Mouse (Mus musculus): ENCODE measurements around the gene Ppp1r3g. TPM values are rescaled to one million over a fixed set of nuclear protein-coding genes. Genes with fewer than 3 reads are reported as not detected.

Ppp1r3g gene
- polyA plus RNA-seq, 2 experiments = 1.6 to 2.2 TPM

- WGBS = 5% methylated on average over 14 of the region's 15 CpGs
- Histone ChIP-seq H3K9ac (ENCODE audit: low read depth, low read length, severe bottlenecking) (peak overlapping the region; percentile 62), H3K4me2 (replicated peaks; ENCODE audit: low read depth, low read length, severe bottlenecking) (peak overlapping the region; percentile 99), H3K36me3 (ENCODE audit: control insufficient read depth, insufficient read depth, low read length) (no peaks in the 10 kb centered on the region), H3K9me3 (ENCODE audit: control insufficient read depth, low read length) (no peaks in the 10 kb centered on the region), H3K27me3 (ENCODE audit: control insufficient read depth, insufficient read depth, low read length) (0 out of 2 replicates have a peak, but pooled peaks cover 11% of the 10 kb centered on the region), H3K4me1 (ENCODE audit: control insufficient read depth, insufficient read depth, low read length) (0 out of 2 replicates have a peak, but pooled peaks cover 4% of the 10 kb centered on the region), H3K27ac (replicated peaks; ENCODE audit: low read depth, low read length) (no peak overlapping the region), H3K4me3 (replicated peaks; ENCODE audit: low read length) (peak overlapping the region; percentile 57)
- no peak for DNase-seq (ENCODE audit: low spot score)
- no peak for TF ChIP-seq POLR2A (IDR thresholded peaks at IDR 0.05; ENCODE audit: borderline replicate concordance, extremely low read depth, insufficient read depth, insufficient read length)
- ATAC-seq (ENCODE audit: low FRiP score, low read depth) = no peak
These were observed 9.1 kb downstream of the Ppp1r3g start for GRCm38 (mm10) chr13:35967690-35968089.

- Histone ChIP-seq H3K36me3 (ENCODE audit: control insufficient read depth, insufficient read depth, low read length) (no peaks in the 10 kb centered on the region), H3K4me3 (replicated peaks; ENCODE audit: low read length) (peak overlapping the region; percentile 57), H3K27ac (replicated peaks; ENCODE audit: low read depth, low read length) (0 out of 2 replicates have a peak overlapping the region, but pooled peaks have one; percentile 33), H3K27me3 (ENCODE audit: control insufficient read depth, insufficient read depth, low read length) (0 out of 2 replicates have a peak, but pooled peaks cover 11% of the 10 kb centered on the region), H3K4me2 (replicated peaks; ENCODE audit: low read depth, low read length, severe bottlenecking) (peak overlapping the region; percentile 99), H3K9ac (ENCODE audit: low read depth, low read length, severe bottlenecking) (peak overlapping the region; percentile 62), H3K4me1 (ENCODE audit: control insufficient read depth, insufficient read depth, low read length) (0 out of 2 replicates have a peak, but pooled peaks cover 4% of the 10 kb centered on the region), H3K9me3 (ENCODE audit: control insufficient read depth, low read length) (no peaks in the 10 kb centered on the region)
- WGBS = under 1% methylated on average over 36 of the region's 38 CpGs
- TF ChIP-seq POLR2A (IDR thresholded peaks at IDR 0.05; ENCODE audit: borderline replicate concordance, extremely low read depth, insufficient read depth, insufficient read length) = no peak
- peak; percentile 43; the same call in 1 of the 2 replicates for ATAC-seq (ENCODE audit: low FRiP score, low read depth)
- DNase-seq (ENCODE audit: low spot score) = peak; percentile 55
These were observed 9.6 kb downstream of the Ppp1r3g start for GRCm38 (mm10) chr13:35968131-35968718.

DNA sequence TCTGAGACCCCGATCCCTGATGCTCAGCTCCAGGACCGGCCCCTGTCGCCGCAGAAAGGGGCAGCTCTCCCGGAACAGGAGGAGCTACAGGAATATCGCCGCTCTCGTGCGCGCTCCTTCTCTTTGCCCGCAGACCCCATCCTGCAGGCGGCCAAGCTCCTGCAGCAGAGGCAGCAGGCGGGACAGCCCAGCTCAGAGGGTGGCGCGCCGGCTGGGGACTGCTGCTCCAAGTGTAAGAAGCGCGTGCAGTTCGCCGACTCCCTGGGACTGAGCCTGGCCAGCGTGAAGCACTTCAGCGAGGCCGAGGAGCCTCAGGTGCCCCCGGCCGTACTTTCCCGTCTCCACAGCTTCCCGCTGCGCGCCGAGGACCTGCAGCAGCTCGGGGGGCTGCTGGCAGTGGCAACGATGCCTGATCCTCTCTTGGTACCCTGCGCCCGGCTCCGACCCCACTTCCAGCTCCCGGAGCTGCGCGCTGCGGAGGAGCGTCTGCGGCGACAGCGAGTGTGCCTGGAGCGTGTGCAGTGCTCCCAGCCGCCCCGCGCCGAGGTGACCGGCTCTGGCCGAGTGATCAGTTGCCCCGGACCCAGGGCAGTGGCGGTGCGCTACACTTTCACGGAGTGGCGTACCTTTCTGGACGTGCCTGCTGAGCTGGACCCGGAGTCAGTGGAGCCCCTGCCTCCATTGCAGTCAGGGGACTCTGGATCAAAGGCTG lies 10.2 kb downstream of the Ppp1r3g start:
- Histone ChIP-seq H3K4me1 (ENCODE audit: control insufficient read depth, insufficient read depth, low read length) (0 out of 2 replicates have a peak, but pooled peaks cover 4% of the 10 kb centered on the region), H3K4me3 (replicated peaks; ENCODE audit: low read length) (peak overlapping the region; percentile 57), H3K36me3 (ENCODE audit: control insufficient read depth, insufficient read depth, low read length) (no peaks in the 10 kb centered on the region), H3K9me3 (ENCODE audit: control insufficient read depth, low read length) (no peaks in the 10 kb centered on the region), H3K9ac (ENCODE audit: low read depth, low read length, severe bottlenecking) (peak overlapping the region; percentile 62), H3K27me3 (ENCODE audit: control insufficient read depth, insufficient read depth, low read length) (0 out of 2 replicates have a peak, but pooled peaks cover 11% of the 10 kb centered on the region), H3K27ac (replicated peaks; ENCODE audit: low read depth, low read length) (peak overlapping the region; percentile 33; the same call in 1 of the 2 replicates), H3K4me2 (replicated peaks; ENCODE audit: low read depth, low read length, severe bottlenecking) (peak overlapping the region; percentile 99)
- under 1% methylated on average over 46 of the region's 57 CpGs for WGBS
- ATAC-seq (ENCODE audit: low FRiP score, low read depth) (peak; percentile 77; the same call in 1 of the 2 replicates), DNase-seq (ENCODE audit: low spot score) (peak; percentile 43)
- TF ChIP-seq POLR2A (IDR thresholded peaks at IDR 0.05; ENCODE audit: borderline replicate concordance, extremely low read depth, insufficient read depth, insufficient read length) = 0 out of 2 replicates have a peak, but pooled peaks have one; percentile 34

DNA sequence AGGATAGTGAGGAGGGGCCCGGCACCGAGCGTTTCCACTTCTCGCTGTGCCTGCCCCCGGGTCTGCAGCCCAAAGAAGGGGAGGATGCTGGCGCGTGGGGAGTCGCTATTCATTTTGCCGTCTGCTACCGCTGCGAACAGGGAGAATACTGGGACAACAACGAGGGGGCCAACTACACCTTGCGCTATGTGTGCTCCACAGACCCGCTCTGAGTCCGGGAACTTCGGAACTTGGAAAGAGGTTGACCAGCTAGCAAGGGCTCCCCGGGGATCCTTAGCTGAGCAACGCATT lies 10.7 kb downstream of the Ppp1r3g start:
- H3K27ac ChIP-seq (replicated peaks; ENCODE audit: low read depth, low read length) = no peak overlapping the region; the same call in 1 of the 2 replicates
- H3K9me3 ChIP-seq (ENCODE audit: control insufficient read depth, low read length) = no peaks in the 10 kb centered on the region
- 0 out of 2 replicates have a peak, but pooled peaks cover 4% of the 10 kb centered on the region for H3K4me1 ChIP-seq (ENCODE audit: control insufficient read depth, insufficient read depth, low read length)
- peak overlapping the region; percentile 57 for H3K4me3 ChIP-seq (replicated peaks; ENCODE audit: low read length)
- WGBS = 1% methylated on average over 17 of the region's 18 CpGs
- no peak for ATAC-seq (ENCODE audit: low FRiP score, low read depth)
- H3K4me2 ChIP-seq (replicated peaks; ENCODE audit: low read depth, low read length, severe bottlenecking) = peak overlapping the region; percentile 99
- no peaks in the 10 kb centered on the region for H3K36me3 ChIP-seq (ENCODE audit: control insufficient read depth, insufficient read depth, low read length)
- H3K9ac ChIP-seq (ENCODE audit: low read depth, low read length, severe bottlenecking) = peak overlapping the region; percentile 62
- no peak for TF ChIP-seq POLR2A (IDR thresholded peaks at IDR 0.05; ENCODE audit: borderline replicate concordance, extremely low read depth, insufficient read depth, insufficient read length)
- peak; percentile 28 for DNase-seq (ENCODE audit: low spot score)
- H3K27me3 ChIP-seq (ENCODE audit: control insufficient read depth, insufficient read depth, low read length) = 0 out of 2 replicates have a peak, but pooled peaks cover 11% of the 10 kb centered on the region

DNA sequence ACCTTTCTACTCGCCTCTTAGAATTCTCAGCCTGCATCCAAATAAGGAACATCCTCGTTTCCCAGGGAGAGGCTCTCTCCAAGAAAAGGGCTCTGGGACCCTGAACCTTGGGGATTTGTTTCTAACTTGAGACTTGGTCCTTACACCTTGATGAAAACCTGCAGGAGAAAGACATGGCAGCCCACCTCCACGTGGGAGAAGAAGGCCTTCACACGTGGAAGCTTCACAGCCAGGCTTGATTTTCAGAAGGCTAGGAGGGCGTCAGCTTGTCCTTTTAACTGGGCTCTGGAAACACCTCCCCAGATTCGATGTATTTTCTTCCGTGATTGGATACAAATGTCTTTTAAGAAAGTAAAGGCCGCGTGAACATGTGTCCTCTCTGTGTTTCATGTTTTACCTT lies 11.2 kb downstream of the Ppp1r3g start:
- Histone ChIP-seq H3K9me3 (ENCODE audit: control insufficient read depth, low read length) (no peaks in the 10 kb centered on the region), H3K36me3 (ENCODE audit: control insufficient read depth, insufficient read depth, low read length) (no peaks in the 10 kb centered on the region), H3K27ac (replicated peaks; ENCODE audit: low read depth, low read length) (no peak overlapping the region), H3K4me1 (ENCODE audit: control insufficient read depth, insufficient read depth, low read length) (0 out of 2 replicates have a peak, but pooled peaks cover 4% of the 10 kb centered on the region), H3K4me3 (replicated peaks; ENCODE audit: low read length) (peak overlapping the region; percentile 57), H3K27me3 (ENCODE audit: control insufficient read depth, insufficient read depth, low read length) (0 out of 2 replicates have a peak, but pooled peaks cover 11% of the 10 kb centered on the region), H3K9ac (ENCODE audit: low read depth, low read length, severe bottlenecking) (no peak overlapping the region), H3K4me2 (replicated peaks; ENCODE audit: low read depth, low read length, severe bottlenecking) (peak overlapping the region; percentile 99)
- no peak for ATAC-seq (ENCODE audit: low FRiP score, low read depth)
- TF ChIP-seq POLR2A (IDR thresholded peaks at IDR 0.05; ENCODE audit: borderline replicate concordance, extremely low read depth, insufficient read depth, insufficient read length) = no peak
- DNase-seq (ENCODE audit: low spot score) = no peak
- 25% methylated on average over 9 of the region's 9 CpGs for WGBS

Data from limb, embryonic 14.5 days (tissue).